Mouse (Mus musculus) brain, embryonic 14.5 days (tissue): ENCODE results near the gene Ppil3. TPM values are rescaled to one million over a fixed set of nuclear protein-coding genes. Genes with fewer than 3 reads are reported as not detected.

Experiments
- DNase-seq: peaks from one replicate; pipeline ENCODE4 v3.0.0-alpha.2; 2011; ENCODE audit warnings: low read depth
- CTCF ChIP-seq: fragments of 200-500 bp; IDR thresholded peaks from 2 replicates; pipeline ENCODE4 v1.5.1; 2012; ENCODE audit warnings: inconsistent platforms, mild to moderate bottlenecking, moderate library complexity, borderline replicate concordance; ENCODE audit not compliant: insufficient read depth, insufficient read length; ENCODE audit errors: extremely low read depth
- POLR2A ChIP-seq: fragments of 200-500 bp; IDR thresholded peaks from 2 replicates; pipeline ENCODE4 v1.6.1; 2012; ENCODE audit warnings: mild to moderate bottlenecking, inconsistent platforms, borderline replicate concordance; ENCODE audit not compliant: poor library complexity, insufficient read depth, insufficient read length, severe bottlenecking; ENCODE audit errors: extremely low read depth
- polyA plus RNA-seq: library from polyadenylated mRNA; depleted of rRNA; stranded (reverse); fragments of >200 nt; gene quantifications from 2 replicates; pipeline ENCODE4 v1.2.3, GENCODE M21; 2012; rRNA removed

The Ppil3 gene
- polyA plus RNA-seq, 1 experiment = 34.6 TPM

GRCm38 (mm10) chr1:58382586-58383281 is 62.6 kb downstream of the Ppil3 start:
- DNase-seq = no peak
- TF ChIP-seq CTCF = no peak
- TF ChIP-seq POLR2A = no peak

Other genes starting within 250 kb of the Ppil3 start
- 0.22 and 0.40 TPM in 2 replicates for gene Aox4, start 235.1 kb downstream of the Ppil3 start, polyA plus RNA-seq
- 0.01 and 0.04 TPM in 2 replicates for gene Aox2, start 167.2 kb downstream of the Ppil3 start, polyA plus RNA-seq
- 137 and 151 TPM in 2 replicates for gene Bzw1, start 52.6 kb downstream of the Ppil3 start, polyA plus RNA-seq
- 204 and 259 TPM in 2 replicates for gene Clk1, start 21.4 kb downstream of the Ppil3 start, polyA plus RNA-seq
- gene Nif3l1, start 335 bp downstream of the Ppil3 start, polyA plus RNA-seq = 44.8 and 49.3 TPM in 2 replicates
- 19.7 and 21.5 TPM in 2 replicates for gene Orc2, start 59.6 kb upstream of the Ppil3 start, polyA plus RNA-seq
- 4.7 and 6.0 TPM in 2 replicates for gene Fam126b, start 140.8 kb upstream of the Ppil3 start, polyA plus RNA-seq
- gene Ndufb3, start 140.9 kb upstream of the Ppil3 start, polyA plus RNA-seq = 116 and 141 TPM in 2 replicates